Comparison of ENCODE assay signal across 25 mouse cellular contexts in the genomic region with DNA sequence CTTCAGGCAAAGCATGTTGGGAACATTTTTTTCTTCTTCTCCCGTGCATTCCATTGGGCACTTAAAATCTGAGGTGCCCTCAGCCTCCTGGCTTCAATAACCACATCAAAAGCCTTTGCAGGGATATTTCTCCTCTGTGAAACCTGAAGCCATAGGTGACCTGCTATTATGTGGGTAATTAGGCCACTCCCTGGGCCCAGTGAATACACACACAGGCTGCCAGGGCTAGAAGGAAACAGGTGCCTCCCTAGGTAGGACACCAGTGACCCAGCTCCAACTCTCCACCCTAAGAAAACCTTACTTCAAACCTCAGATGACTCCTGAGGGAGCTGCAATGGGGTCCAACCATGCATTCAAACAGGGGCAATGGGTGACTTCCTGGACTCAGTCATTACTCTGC.
"Had no signal": no experiment of that assay in that cellular context is flagged by ENCODE, and none has a peak within 500 bp of the region (broad histone marks: within the 10 kb centered on the region; RNA-seq: fewer than 3 reads in every experiment).

No protein-coding gene starts in this region.

- H3K27me3 ChIP-seq: hindbrain, embryonic 13.5 days; hindbrain, embryonic 15.5 days; limb, embryonic 12.5 days; liver, embryonic 13.5 days had no signal

- H3K36me3 ChIP-seq: heart, embryonic 13.5 days; heart, embryonic 15.5 days; hindbrain, embryonic 13.5 days; hindbrain, embryonic 15.5 days; limb, embryonic 12.5 days; liver, embryonic 13.5 days had no signal

- H3K4me1 ChIP-seq: heart, embryonic 13.5 days; heart, embryonic 15.5 days; hindbrain, embryonic 13.5 days; hindbrain, embryonic 15.5 days; liver, embryonic 13.5 days had no signal

- ATAC-seq: hindbrain, postnatal 0 days had no signal

- H3K9ac ChIP-seq: heart, embryonic 13.5 days; heart, embryonic 15.5 days; hindbrain, embryonic 13.5 days; hindbrain, embryonic 15.5 days; limb, embryonic 12.5 days; liver, embryonic 13.5 days had no signal

- H3K27ac ChIP-seq: heart, adult 2 months; heart, embryonic 13.5 days; heart, embryonic 15.5 days; hindbrain, embryonic 13.5 days; hindbrain, embryonic 15.5 days; hindbrain, postnatal 0 days; left cerebral cortex, adult 2 months; limb, embryonic 10.5 days; limb, embryonic 12.5 days; liver, embryonic 13.5 days had no signal

- DNase-seq: gastrocnemius, postnatal 14 days; gastrocnemius, postnatal 36 days; heart, adult 11 months; heart, adult 2 months; heart, postnatal 14 days; heart, postnatal 36 days; kidney, adult 18-20 months; kidney, adult 8-10 months; kidney, postnatal 10 days; kidney, postnatal 25 days; kidney, postnatal 4 days; layer of hippocampus, adult 9-11 months; layer of hippocampus, postnatal 36 days; liver; liver, embryonic 13.5 days had no signal

- H3K4me3 ChIP-seq: heart, adult 2 months; heart, embryonic 13.5 days; heart, embryonic 15.5 days; hindbrain, embryonic 13.5 days; hindbrain, embryonic 15.5 days; left cerebral cortex, adult 2 months; limb, embryonic 10.5 days; limb, embryonic 12.5 days; liver, embryonic 13.5 days had no signal

- H3K4me2 ChIP-seq: heart, embryonic 11.5 days; heart, embryonic 13.5 days; heart, embryonic 15.5 days; hindbrain, embryonic 13.5 days; hindbrain, embryonic 15.5 days; limb, embryonic 12.5 days; liver, embryonic 11.5 days; liver, embryonic 13.5 days had no signal

- H3K9me3 ChIP-seq: heart, embryonic 13.5 days; heart, embryonic 15.5 days; hindbrain, embryonic 13.5 days; hindbrain, embryonic 15.5 days; limb, embryonic 10.5 days; limb, embryonic 12.5 days; liver, embryonic 13.5 days had no signal
